In genomic region chr15:60475086-60475485, GRCm38 (mm10) we compare ENCODE assay signal across 27 mouse cellular contexts.
DNase-seq lines count a peak whose midpoint lies in the region; ATAC-seq lines count a peak whose summit lies in the region.
"Had no signal": no experiment of that assay in that cellular context is flagged by ENCODE, and none has a peak within 500 bp of the region (broad histone marks: within the 10 kb centered on the region; RNA-seq: fewer than 3 reads in every experiment).

No protein-coding gene starts in this region.

- no peaks in the 10 kb centered on the region for H3K4me1 ChIP-seq in embryonic facial prominence, embryonic 14.5 days (ENCODE audit: control insufficient read depth, insufficient read depth, low read length)
- no peaks in the 10 kb centered on the region for H3K4me1 ChIP-seq in embryonic facial prominence, embryonic 10.5 days
- H3K4me1 ChIP-seq: embryonic facial prominence, embryonic 15.5 days; hindbrain, embryonic 12.5 days; hindbrain, embryonic 15.5 days had no signal

- ATAC-seq in embryonic facial prominence, embryonic 14.5 days (ENCODE audit: low read depth) = no peak
- ATAC-seq in megakaryocyte-erythroid progenitor cell, adult 5-6 weeks (replicated peaks; ENCODE audit: low FRiP score, low TSS enrichment, poor library complexity, severe bottlenecking) = no peak
- ATAC-seq: forebrain, embryonic 16.5 days; intestine, postnatal 0 days; Patski had no signal

- no peak overlapping the region for H3K9ac ChIP-seq in embryonic facial prominence, embryonic 14.5 days (ENCODE audit: low read depth, low read length)
- H3K9ac ChIP-seq: embryonic facial prominence, embryonic 15.5 days; forebrain, embryonic 12.5 days; hindbrain, embryonic 12.5 days; hindbrain, embryonic 15.5 days had no signal

- 37% methylated on average over 3 of the region's 3 CpGs for WGBS in embryonic facial prominence, embryonic 14.5 days
- 33% methylated on average over 3 of the region's 3 CpGs for WGBS in embryonic facial prominence, embryonic 10.5 days

- H3K36me3 ChIP-seq in embryonic facial prominence, embryonic 14.5 days (ENCODE audit: control insufficient read depth, insufficient read depth, low read length) = no peaks in the 10 kb centered on the region
- H3K36me3 ChIP-seq in embryonic facial prominence, embryonic 10.5 days (replicated peaks) = no peaks in the 10 kb centered on the region
- H3K36me3 ChIP-seq: embryonic facial prominence, embryonic 15.5 days; forebrain, embryonic 12.5 days; hindbrain, embryonic 12.5 days; hindbrain, embryonic 15.5 days had no signal

- H3K4me2 ChIP-seq in embryonic facial prominence, embryonic 14.5 days (ENCODE audit: low read depth, low read length) = no peak overlapping the region
- H3K4me2 ChIP-seq: embryonic facial prominence, embryonic 15.5 days; forebrain, embryonic 12.5 days; heart, embryonic 11.5 days; hindbrain, embryonic 12.5 days; hindbrain, embryonic 15.5 days had no signal

- H3K4me3 ChIP-seq in embryonic facial prominence, embryonic 14.5 days (ENCODE audit: low read depth, low read length) = no peak overlapping the region
- no peak overlapping the region for H3K4me3 ChIP-seq in embryonic facial prominence, embryonic 10.5 days
- H3K4me3 ChIP-seq: embryonic facial prominence, embryonic 15.5 days; forebrain, embryonic 12.5 days; gastrocnemius, adult 2 months; hindbrain, embryonic 12.5 days; hindbrain, embryonic 15.5 days had no signal

- no peaks in the 10 kb centered on the region for H3K27me3 ChIP-seq in embryonic facial prominence, embryonic 14.5 days (replicated peaks; ENCODE audit: control insufficient read depth, insufficient read depth, low read length)
- no peaks in the 10 kb centered on the region for H3K27me3 ChIP-seq in embryonic facial prominence, embryonic 10.5 days (replicated peaks; ENCODE audit: low read depth, poor library complexity, severe bottlenecking)
- H3K27me3 ChIP-seq: CH12.LX; embryonic facial prominence, embryonic 15.5 days; forebrain, embryonic 12.5 days; hindbrain, embryonic 12.5 days; hindbrain, embryonic 15.5 days; Patski had no signal

- no peak overlapping the region for H3K27ac ChIP-seq in embryonic facial prominence, embryonic 14.5 days (replicated peaks; ENCODE audit: low read depth, low read length)
- H3K27ac ChIP-seq in embryonic facial prominence, embryonic 10.5 days (replicated peaks) = no peak overlapping the region
- H3K27ac ChIP-seq: embryonic facial prominence, embryonic 15.5 days; forebrain, embryonic 12.5 days; gastrocnemius, adult 2 months; hindbrain, embryonic 12.5 days; hindbrain, embryonic 15.5 days had no signal

- peak; percentile 4 for DNase-seq in embryonic facial prominence, embryonic 14.5 days (ENCODE audit: low spot score)
- no peak for DNase-seq in embryonic facial prominence, embryonic 10.5 days (ENCODE audit: low spot score)
- DNase-seq in 3T3-L1 (ENCODE audit: low read depth, low spot score) (peak; percentile 3), ZHBTc4 (ENCODE audit: low read depth, low spot score) (peak; percentile 61)
- peak; percentile 73 for DNase-seq in Muller cell, postnatal 12 days (ENCODE audit: inconsistent ontology term)
- no peak for DNase-seq in thymus, postnatal 0 days (ENCODE audit: low spot score)
- no peak for DNase-seq in frontal cortex, postnatal 14 days (ENCODE audit: low spot score in 2 of 2)
- DNase-seq: adrenal gland, postnatal 10 days; B cell, adult 2 months; cerebellum, adult 11-12 months; cerebellum, adult 8-10 months; cerebellum, postnatal 10 days; cerebellum, postnatal 36 days; embryo, embryonic 11 days; gastrocnemius, adult 2 months; gastrocnemius, postnatal 14 days; heart, adult 11 months had no signal

- no peaks in the 10 kb centered on the region for H3K9me3 ChIP-seq in embryonic facial prominence, embryonic 14.5 days (ENCODE audit: control insufficient read depth, low read length)
- H3K9me3 ChIP-seq in embryonic facial prominence, embryonic 10.5 days = no peaks in the 10 kb centered on the region
- H3K9me3 ChIP-seq: embryonic facial prominence, embryonic 15.5 days; forebrain, embryonic 12.5 days; hindbrain, embryonic 12.5 days; hindbrain, embryonic 15.5 days had no signal

Comparison
In these comparisons a context has a peak if more than half of its experiments do, and no peak if none do; other contexts are left out.
1. DNase-seq: peak in embryonic facial prominence, embryonic 14.5 days (single experiment), 3T3-L1 (single experiment), Muller cell, postnatal 12 days (single experiment) and ZHBTc4 (single experiment); none in embryonic facial prominence, embryonic 10.5 days (single experiment), thymus, postnatal 0 days (single experiment) and frontal cortex, postnatal 14 days (0 of 2).